Mouse (Mus musculus) embryo, embryonic 10.5 days (tissue): ENCODE measurements around the gene Ddc.
A peak's percentile ranks its signal among the peaks of the same experiment; 100 is the strongest.

Source experiments
- DNase-seq: peaks from one replicate; pipeline ENCODE4 v3.0.0-alpha.2; 2015; ENCODE audit warnings: low spot score

Ddc gene

GRCm38 (mm10) chr11:11877891-11878277 lies 20.1 kb downstream of the Ddc start:
- peak; percentile 68 for DNase-seq

GRCm38 (mm10) chr11:11876366-11876765 lies 21.6 kb downstream of the Ddc start:
- no peak for DNase-seq

- no peak for DNase-seq
These were observed 22.7 kb downstream of the Ddc start for GRCm38 (mm10) chr11:11875230-11875629.

- DNase-seq = peak; percentile 68
These were observed 24.7 kb downstream of the Ddc start for GRCm38 (mm10) chr11:11873023-11873908.

- DNase-seq = no peak
These were observed 25.7 kb downstream of the Ddc start for GRCm38 (mm10) chr11:11872140-11872795.

- no peak for DNase-seq
These were observed 26.6 kb downstream of the Ddc start for GRCm38 (mm10) chr11:11871197-11871813.

GRCm38 (mm10) chr11:11867971-11868481 lies 29.9 kb downstream of the Ddc start:
- DNase-seq = peak; percentile 86

GRCm38 (mm10) chr11:11866696-11867095 lies 31.2 kb downstream of the Ddc start:
- no peak for DNase-seq

GRCm38 (mm10) chr11:11865128-11865527 lies 32.8 kb downstream of the Ddc start:
- DNase-seq = no peak

GRCm38 (mm10) chr11:11864446-11865101 lies 33.4 kb downstream of the Ddc start:
- DNase-seq = no peak

- DNase-seq = no peak
These were observed 35.4 kb downstream of the Ddc start for GRCm38 (mm10) chr11:11862502-11862901.

GRCm38 (mm10) chr11:11856959-11857358 lies 41.0 kb downstream of the Ddc start:
- DNase-seq = no peak

- DNase-seq = no peak
These were observed 42.2 kb downstream of the Ddc start for GRCm38 (mm10) chr11:11855685-11856131.

- peak; percentile 80 for DNase-seq
These were observed 42.8 kb downstream of the Ddc start for GRCm38 (mm10) chr11:11855061-11855672.

- DNase-seq = peak; percentile 60
These were observed 44.0 kb downstream of the Ddc start for GRCm38 (mm10) chr11:11853731-11854461.

- no peak for DNase-seq
These were observed 45.9 kb downstream of the Ddc start for GRCm38 (mm10) chr11:11851957-11852505.

GRCm38 (mm10) chr11:11850476-11851267 lies 47.3 kb downstream of the Ddc start:
- no peak for DNase-seq

- DNase-seq = no peak
These were observed 48.2 kb downstream of the Ddc start for GRCm38 (mm10) chr11:11849513-11850311.

GRCm38 (mm10) chr11:11848467-11848866 lies 49.5 kb downstream of the Ddc start:
- no peak for DNase-seq
